Mouse (Mus musculus) liver (tissue): ENCODE results near the gene Pcdh19.
A peak's percentile ranks its signal among the peaks of the same experiment; 100 is the strongest.

Experiments
- DNase-seq: peaks from one replicate; pipeline ENCODE4 v3.0.0-alpha.2; 2020; ENCODE audit warnings: mixed read lengths

Pcdh19 gene

GRCm38 (mm10) chrX:133657308-133658302 lies 31.2 kb downstream of the Pcdh19 start:
- DNase-seq, result no peak

GRCm38 (mm10) chrX:133655876-133656538 lies 32.8 kb downstream of the Pcdh19 start:
- no peak for DNase-seq

GRCm38 (mm10) chrX:133655196-133655595 lies 33.6 kb downstream of the Pcdh19 start:
- no peak for DNase-seq

- no peak for DNase-seq
These were observed 35.7 kb downstream of the Pcdh19 start for GRCm38 (mm10) chrX:133653071-133653470.

GRCm38 (mm10) chrX:133650379-133650778 lies 38.4 kb downstream of the Pcdh19 start:
- no peak for DNase-seq

- no peak for DNase-seq
These were observed 41.0 kb downstream of the Pcdh19 start for GRCm38 (mm10) chrX:133647809-133648208.

GRCm38 (mm10) chrX:133639445-133639844 lies 49.3 kb downstream of the Pcdh19 start:
- no peak for DNase-seq

GRCm38 (mm10) chrX:133629538-133629937 lies 59.2 kb downstream of the Pcdh19 start:
- no peak for DNase-seq

GRCm38 (mm10) chrX:133618222-133618621 lies 70.6 kb downstream of the Pcdh19 start:
- no peak for DNase-seq

- no peak for DNase-seq
These were observed 83.0 kb downstream of the Pcdh19 start for GRCm38 (mm10) chrX:133605828-133606227.

- peak; percentile 4 for DNase-seq
These were observed 84.5 kb downstream of the Pcdh19 start for GRCm38 (mm10) chrX:133604272-133604671.

GRCm38 (mm10) chrX:133602068-133602467 lies 86.7 kb downstream of the Pcdh19 start:
- DNase-seq, result no peak

- DNase-seq, result no peak
These were observed 87.1 kb downstream of the Pcdh19 start for GRCm38 (mm10) chrX:133601658-133602057.

- DNase-seq, result no peak
These were observed 87.6 kb downstream of the Pcdh19 start for GRCm38 (mm10) chrX:133601195-133601594.

GRCm38 (mm10) chrX:133575601-133576382 lies 113.0 kb downstream of the Pcdh19 start:
- DNase-seq, result no peak

GRCm38 (mm10) chrX:133565355-133565754 lies 123.4 kb downstream of the Pcdh19 start:
- DNase-seq, result no peak
